10 mouse cellular contexts compared by ENCODE assay signal in the genomic region with DNA sequence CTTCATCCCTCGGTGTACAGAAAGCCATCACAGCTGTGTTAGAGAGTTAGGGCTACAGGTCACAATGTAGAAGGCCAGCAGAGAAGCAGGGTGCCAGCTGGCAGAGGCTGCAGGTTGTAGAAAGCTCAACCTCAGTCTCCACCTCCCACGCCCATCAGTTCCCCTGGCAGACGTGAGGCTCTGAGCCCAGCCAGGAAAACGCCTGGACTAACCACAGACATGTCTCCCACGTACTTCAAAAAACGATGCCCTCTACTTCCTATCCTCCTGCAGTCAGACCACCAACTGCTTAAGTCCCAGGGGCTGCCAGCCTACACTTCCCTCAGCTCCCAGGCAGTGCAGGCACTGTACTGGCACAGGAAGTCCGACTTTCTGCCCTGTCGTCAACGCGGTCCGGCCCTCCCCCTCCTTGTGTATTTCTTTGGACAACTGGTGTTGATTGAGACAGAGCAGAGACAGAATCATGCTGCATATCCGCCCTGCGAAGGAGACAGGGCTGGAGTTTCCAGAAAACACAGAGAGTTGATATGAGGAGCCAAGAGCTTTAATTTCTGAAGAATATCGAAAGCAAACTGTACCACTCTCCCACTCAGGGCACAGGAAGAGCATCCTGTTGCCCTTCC. TPM values are rescaled to one million over a fixed set of nuclear protein-coding genes. Genes with fewer than 3 reads are reported as not detected.
DNase-seq lines count a peak whose midpoint lies in the region; ATAC-seq lines count a peak whose summit lies in the region.
"Had no signal": no experiment of that assay in that cellular context is flagged by ENCODE, and none has a peak within 500 bp of the region (broad histone marks: within the 10 kb centered on the region; RNA-seq: fewer than 3 reads in every experiment).

No protein-coding gene starts in this region.

- H3K4me3 ChIP-seq in forebrain, embryonic 14.5 days (ENCODE audit: low read depth, low read length), result no peak overlapping the region
- no peak overlapping the region for H3K4me3 ChIP-seq in forebrain, embryonic 13.5 days
- peak overlapping the region; percentile 72 for H3K4me3 ChIP-seq in megakaryocyte, embryonic 14.5 days (replicated peaks)
- H3K4me3 ChIP-seq in hindbrain, embryonic 14.5 days (replicated peaks; ENCODE audit: low read length), result no peak overlapping the region
- H3K4me3 ChIP-seq: neural tube, embryonic 12.5 days had no signal

- 0 out of 2 replicates have a peak overlapping the region, but pooled peaks have one; percentile 15 for H3K27ac ChIP-seq in forebrain, embryonic 14.5 days (ENCODE audit: low read depth, low read length)
- no peak overlapping the region for H3K27ac ChIP-seq in forebrain, embryonic 13.5 days
- H3K27ac ChIP-seq in hindbrain, embryonic 14.5 days, result no peak overlapping the region
- H3K27ac ChIP-seq: neural tube, embryonic 12.5 days had no signal

- H3K4me2 ChIP-seq in forebrain, embryonic 14.5 days (ENCODE audit: low read length), result no peak overlapping the region
- no peak overlapping the region for H3K4me2 ChIP-seq in forebrain, embryonic 13.5 days
- H3K4me2 ChIP-seq in hindbrain, embryonic 14.5 days (replicated peaks), result no peak overlapping the region
- H3K4me2 ChIP-seq: neural tube, embryonic 12.5 days had no signal

- ATAC-seq in forebrain, embryonic 14.5 days, result no peak
- ATAC-seq in forebrain, embryonic 13.5 days, result no peak
- ATAC-seq in hindbrain, embryonic 14.5 days (ENCODE audit: low FRiP score), result no peak

- intact Hi-C loops in gastrocnemius, postnatal 36 days (cut with DNase I), result no loop called here

- H3K36me3 ChIP-seq in forebrain, embryonic 14.5 days (ENCODE audit: control insufficient read depth, insufficient read depth, low read length), result peaks cover 89% of the 10 kb centered on the region
- H3K36me3 ChIP-seq in forebrain, embryonic 13.5 days (ENCODE audit: poor library complexity, severe bottlenecking), result peaks cover 84% of the 10 kb centered on the region
- H3K36me3 ChIP-seq in megakaryocyte, embryonic 14.5 days (replicated peaks; ENCODE audit: low read length), result peaks cover 98% of the 10 kb centered on the region
- peaks cover 92% of the 10 kb centered on the region for H3K36me3 ChIP-seq in hindbrain, embryonic 14.5 days (replicated peaks; ENCODE audit: control insufficient read depth, insufficient read depth)

- WGBS in forebrain, embryonic 14.5 days, result 77% methylated on average over 14 of the region's 14 CpGs
- WGBS in forebrain, embryonic 13.5 days, result 88% methylated on average over 14 of the region's 14 CpGs
- 84% methylated on average over 14 of the region's 14 CpGs for WGBS in hindbrain, embryonic 14.5 days

- H3K27me3 ChIP-seq in forebrain, embryonic 14.5 days (replicated peaks; ENCODE audit: control insufficient read depth, insufficient read depth, low read length), result no peaks in the 10 kb centered on the region
- no peaks in the 10 kb centered on the region for H3K27me3 ChIP-seq in forebrain, embryonic 13.5 days
- no peaks in the 10 kb centered on the region for H3K27me3 ChIP-seq in megakaryocyte, embryonic 14.5 days (replicated peaks)
- H3K27me3 ChIP-seq in hindbrain, embryonic 14.5 days (ENCODE audit: control insufficient read depth, insufficient read depth, low read length), result no peaks in the 10 kb centered on the region
- H3K27me3 ChIP-seq: CH12.LX; neural tube, embryonic 12.5 days had no signal

- no peak overlapping the region for H3K9ac ChIP-seq in forebrain, embryonic 14.5 days (ENCODE audit: low read length)
- no peak overlapping the region for H3K9ac ChIP-seq in forebrain, embryonic 13.5 days
- no peak overlapping the region for H3K9ac ChIP-seq in hindbrain, embryonic 14.5 days
- H3K9ac ChIP-seq: neural tube, embryonic 12.5 days had no signal

- DNase-seq in forebrain, embryonic 14.5 days (ENCODE audit: low spot score), result no peak
- DNase-seq in adrenal gland, postnatal 25 days, result peak; percentile 78
- DNase-seq in gastrocnemius, postnatal 36 days, result peak; percentile 75 to 85
- peak; percentile 75 for DNase-seq in kidney, adult 9 months
- no peak for DNase-seq in hindbrain, embryonic 14.5 days (ENCODE audit: low spot score)
- no peak for DNase-seq in frontal cortex, postnatal 25 days (ENCODE audit: low spot score in 2 of 2)

- H3K9me3 ChIP-seq in forebrain, embryonic 14.5 days (replicated peaks; ENCODE audit: control insufficient read depth, low read length), result no peaks in the 10 kb centered on the region
- H3K9me3 ChIP-seq in forebrain, embryonic 13.5 days (replicated peaks), result no peaks in the 10 kb centered on the region
- no peaks in the 10 kb centered on the region for H3K9me3 ChIP-seq in megakaryocyte, embryonic 14.5 days
- no peaks in the 10 kb centered on the region for H3K9me3 ChIP-seq in hindbrain, embryonic 14.5 days (ENCODE audit: control insufficient read depth, low read length)
- H3K9me3 ChIP-seq: neural tube, embryonic 12.5 days had no signal

- peaks cover 2% of the 10 kb centered on the region; the same call in 1 of the 2 replicates for H3K4me1 ChIP-seq in forebrain, embryonic 14.5 days (ENCODE audit: control insufficient read depth, insufficient read depth, low read length)
- peaks cover 12% of the 10 kb centered on the region; the same call in 1 of the 2 replicates for H3K4me1 ChIP-seq in forebrain, embryonic 13.5 days
- H3K4me1 ChIP-seq in megakaryocyte, embryonic 14.5 days, result peaks cover 63% of the 10 kb centered on the region
- H3K4me1 ChIP-seq in hindbrain, embryonic 14.5 days (replicated peaks; ENCODE audit: control insufficient read depth, insufficient read depth, low read length), result no peaks in the 10 kb centered on the region; the same call in 1 of the 2 replicates
- H3K4me1 ChIP-seq: neural tube, embryonic 12.5 days had no signal

RNA-seq across cellular contexts. Expression of a gene that starts 13.1 kb away (rescaled TPM):
- 1.2 and 1.3 TPM in 2 replicates for polyA plus RNA-seq in forebrain, embryonic 14.5 days (2014; fragmentation: Nextera tagmentation; extraction: Ambion mirVana)
- 0.84 and 2.2 TPM in 2 replicates for polyA plus RNA-seq in forebrain, embryonic 13.5 days (2015; fragmentation: Nextera tagmentation; extraction: Ambion mirVana)
- 1.9 TPM in 1 of 2 replicates, not detected in the other for total RNA-seq in adrenal gland, postnatal 25 days (2021)
- total RNA-seq in gastrocnemius, postnatal 36 days (2021), result 100 to 1,000 TPM; 121 to 774 TPM
- 0.23 TPM in 1 of 2 replicates, not detected in the other for polyA plus RNA-seq in megakaryocyte, embryonic 14.5 days (2012; ENCODE audit: insufficient read depth, low replicate concordance)
- 2.4 and 3.2 TPM in 2 replicates for polyA plus RNA-seq in hindbrain, embryonic 14.5 days (2014; fragmentation: Nextera tagmentation; extraction: Ambion mirVana)

RNA-seq across cellular contexts. Expression of a gene that starts 21.7 kb away (rescaled TPM):
- polyA plus RNA-seq in forebrain, embryonic 14.5 days (2014; fragmentation: Nextera tagmentation; extraction: Ambion mirVana), result 217 and 277 TPM in 2 replicates
- 298 and 341 TPM in 2 replicates for polyA plus RNA-seq in forebrain, embryonic 13.5 days (2015; fragmentation: Nextera tagmentation; extraction: Ambion mirVana)
- total RNA-seq in adrenal gland, postnatal 25 days (2021), result 393 and 398 TPM in 2 replicates
- total RNA-seq in gastrocnemius, postnatal 36 days (2021), result 10 to 100 TPM; 54.4 to 63.2 TPM
- 148 and 152 TPM in 2 replicates for polyA plus RNA-seq in megakaryocyte, embryonic 14.5 days (2012; ENCODE audit: insufficient read depth, low replicate concordance)
- 304 and 309 TPM in 2 replicates for polyA plus RNA-seq in hindbrain, embryonic 14.5 days (2014; fragmentation: Nextera tagmentation; extraction: Ambion mirVana)

RNA-seq across cellular contexts. Expression of a gene that starts 22.7 kb away (rescaled TPM):
- polyA plus RNA-seq in forebrain, embryonic 14.5 days (2014; fragmentation: Nextera tagmentation; extraction: Ambion mirVana), result 0.23 and 0.25 TPM in 2 replicates
- 0.57 and 0.58 TPM in 2 replicates for polyA plus RNA-seq in forebrain, embryonic 13.5 days (2015; fragmentation: Nextera tagmentation; extraction: Ambion mirVana)
- total RNA-seq in adrenal gland, postnatal 25 days (2021), result 6.3 and 7.5 TPM in 2 replicates
- 1 to 10 TPM; 6.0 to 8.1 TPM for total RNA-seq in gastrocnemius, postnatal 36 days (2021)
- polyA plus RNA-seq in megakaryocyte, embryonic 14.5 days (2012; ENCODE audit: insufficient read depth, low replicate concordance), result not detected in 2 replicates
- polyA plus RNA-seq in hindbrain, embryonic 14.5 days (2014; fragmentation: Nextera tagmentation; extraction: Ambion mirVana), result 0.27 and 0.32 TPM in 2 replicates

RNA-seq across cellular contexts. Expression of a gene that starts 26.6 kb away (rescaled TPM):
- polyA plus RNA-seq in forebrain, embryonic 14.5 days (2014; fragmentation: Nextera tagmentation; extraction: Ambion mirVana), result 21.8 and 22.1 TPM in 2 replicates
- polyA plus RNA-seq in forebrain, embryonic 13.5 days (2015; fragmentation: Nextera tagmentation; extraction: Ambion mirVana), result 13.5 and 16.3 TPM in 2 replicates
- total RNA-seq in adrenal gland, postnatal 25 days (2021), result 62.2 and 79.5 TPM in 2 replicates
- total RNA-seq in gastrocnemius, postnatal 36 days (2021), result 10 to 100 TPM; 15.6 to 17.7 TPM
- polyA plus RNA-seq in megakaryocyte, embryonic 14.5 days (2012; ENCODE audit: insufficient read depth, low replicate concordance), result 5.0 and 11.7 TPM in 2 replicates
- 17.9 and 27.6 TPM in 2 replicates for polyA plus RNA-seq in hindbrain, embryonic 14.5 days (2014; fragmentation: Nextera tagmentation; extraction: Ambion mirVana)

RNA-seq across cellular contexts. Expression of a gene that starts 56.1 kb away (rescaled TPM):
- 11.6 and 13.2 TPM in 2 replicates for polyA plus RNA-seq in forebrain, embryonic 14.5 days (2014; fragmentation: Nextera tagmentation; extraction: Ambion mirVana)
- polyA plus RNA-seq in forebrain, embryonic 13.5 days (2015; fragmentation: Nextera tagmentation; extraction: Ambion mirVana), result 13.2 and 14.7 TPM in 2 replicates
- 7.6 and 11.0 TPM in 2 replicates for total RNA-seq in adrenal gland, postnatal 25 days (2021)
- total RNA-seq in gastrocnemius, postnatal 36 days (2021), result 1 to 10 TPM; 6.8 to 8.6 TPM
- 0.93 and 1.7 TPM in 2 replicates for polyA plus RNA-seq in megakaryocyte, embryonic 14.5 days (2012; ENCODE audit: insufficient read depth, low replicate concordance)
- polyA plus RNA-seq in hindbrain, embryonic 14.5 days (2014; fragmentation: Nextera tagmentation; extraction: Ambion mirVana), result 10.4 and 10.7 TPM in 2 replicates

Comparison
In these comparisons a context has a peak if more than half of its experiments do, and no peak if none do; other contexts are left out.
1. DNase-seq: peak in adrenal gland, postnatal 25 days (single experiment), gastrocnemius, postnatal 36 days (2 of 2) and kidney, adult 9 months (single experiment); none in forebrain, embryonic 14.5 days (single experiment), hindbrain, embryonic 14.5 days (single experiment) and frontal cortex, postnatal 25 days (0 of 2).